Mouse (Mus musculus): ENCODE data around the gene Hmgb2. TPM values are rescaled to one million over a fixed set of nuclear protein-coding genes. Genes with fewer than 3 reads are reported as not detected.

Gene Hmgb2
- polyA plus RNA-seq, 2 experiments: 199 to 290 TPM

GRCm38 (mm10) chr8:57532223-57532622, 20.5 kb downstream of the Hmgb2 start:
- Histone ChIP-seq H3K9ac (ENCODE audit: low read depth, low read length, severe bottlenecking) (no peak overlapping the region), H3K4me3 (replicated peaks; ENCODE audit: low read length) (no peak overlapping the region), H3K9me3 (ENCODE audit: control insufficient read depth, low read length) (no peaks in the 10 kb centered on the region), H3K4me1 (ENCODE audit: control insufficient read depth, insufficient read depth, low read length) (0 out of 2 replicates have a peak, but pooled peaks cover 4% of the 10 kb centered on the region), H3K4me2 (replicated peaks; ENCODE audit: low read depth, low read length, severe bottlenecking) (no peak overlapping the region), H3K27me3 (ENCODE audit: control insufficient read depth, insufficient read depth, low read length) (no peaks in the 10 kb centered on the region), H3K36me3 (ENCODE audit: control insufficient read depth, insufficient read depth, low read length) (peaks cover 20% of the 10 kb centered on the region), H3K27ac (replicated peaks; ENCODE audit: low read depth, low read length) (no peak overlapping the region)
- ATAC-seq (ENCODE audit: low FRiP score, low read depth): no peak
- 61% methylated on average over 2 of the region's 2 CpGs for whole genome bisulfite sequencing
- no peak for TF ChIP-seq POLR2A (IDR thresholded peaks at IDR 0.05; ENCODE audit: borderline replicate concordance, extremely low read depth, insufficient read depth, insufficient read length)
- DNase-seq (ENCODE audit: low spot score): no peak

GRCm38 (mm10) chr8:57533106-57533505, 21.4 kb downstream of the Hmgb2 start:
- Histone ChIP-seq H3K4me3 (replicated peaks; ENCODE audit: low read length) (no peak overlapping the region), H3K27me3 (ENCODE audit: control insufficient read depth, insufficient read depth, low read length) (no peaks in the 10 kb centered on the region), H3K4me2 (replicated peaks; ENCODE audit: low read depth, low read length, severe bottlenecking) (no peak overlapping the region), H3K9ac (ENCODE audit: low read depth, low read length, severe bottlenecking) (no peak overlapping the region), H3K4me1 (ENCODE audit: control insufficient read depth, insufficient read depth, low read length) (0 out of 2 replicates have a peak, but pooled peaks cover 4% of the 10 kb centered on the region), H3K36me3 (ENCODE audit: control insufficient read depth, insufficient read depth, low read length) (peaks cover 20% of the 10 kb centered on the region), H3K27ac (replicated peaks; ENCODE audit: low read depth, low read length) (no peak overlapping the region), H3K9me3 (ENCODE audit: control insufficient read depth, low read length) (no peaks in the 10 kb centered on the region)
- DNase-seq (ENCODE audit: low spot score) (no peak), ATAC-seq (ENCODE audit: low FRiP score, low read depth) (no peak)
- WGBS: 90% methylated on average over 4 of the region's 4 CpGs
- TF ChIP-seq POLR2A (IDR thresholded peaks at IDR 0.05; ENCODE audit: borderline replicate concordance, extremely low read depth, insufficient read depth, insufficient read length): no peak

GRCm38 (mm10) chr8:57534495-57534894, 22.8 kb downstream of the Hmgb2 start:
- TF ChIP-seq POLR2A (IDR thresholded peaks at IDR 0.05; ENCODE audit: borderline replicate concordance, extremely low read depth, insufficient read depth, insufficient read length): no peak
- H3K27ac ChIP-seq (replicated peaks; ENCODE audit: low read depth, low read length): no peak overlapping the region
- WGBS: 59% methylated on average over 4 of the region's 4 CpGs
- ATAC-seq (ENCODE audit: low FRiP score, low read depth): peak; percentile 50
- H3K36me3 ChIP-seq (ENCODE audit: control insufficient read depth, insufficient read depth, low read length): peaks cover 20% of the 10 kb centered on the region
- H3K9me3 ChIP-seq (ENCODE audit: control insufficient read depth, low read length): no peaks in the 10 kb centered on the region
- peak; percentile 12 for DNase-seq (ENCODE audit: low spot score)
- no peak overlapping the region for H3K9ac ChIP-seq (ENCODE audit: low read depth, low read length, severe bottlenecking)
- 0 out of 2 replicates have a peak, but pooled peaks cover 4% of the 10 kb centered on the region for H3K4me1 ChIP-seq (ENCODE audit: control insufficient read depth, insufficient read depth, low read length)
- H3K27me3 ChIP-seq (ENCODE audit: control insufficient read depth, insufficient read depth, low read length): no peaks in the 10 kb centered on the region
- no peak overlapping the region for H3K4me2 ChIP-seq (replicated peaks; ENCODE audit: low read depth, low read length, severe bottlenecking)
- no peak overlapping the region for H3K4me3 ChIP-seq (replicated peaks; ENCODE audit: low read length)

- Histone ChIP-seq H3K4me2 (replicated peaks; ENCODE audit: low read depth, low read length, severe bottlenecking) (no peak overlapping the region), H3K27ac (replicated peaks; ENCODE audit: low read depth, low read length) (no peak overlapping the region), H3K9me3 (ENCODE audit: control insufficient read depth, low read length) (no peaks in the 10 kb centered on the region), H3K36me3 (ENCODE audit: control insufficient read depth, insufficient read depth, low read length) (peaks cover 20% of the 10 kb centered on the region), H3K4me3 (replicated peaks; ENCODE audit: low read length) (no peak overlapping the region), H3K9ac (ENCODE audit: low read depth, low read length, severe bottlenecking) (no peak overlapping the region), H3K27me3 (ENCODE audit: control insufficient read depth, insufficient read depth, low read length) (no peaks in the 10 kb centered on the region), H3K4me1 (ENCODE audit: control insufficient read depth, insufficient read depth, low read length) (0 out of 2 replicates have a peak, but pooled peaks cover 4% of the 10 kb centered on the region)
- no peak for DNase-seq (ENCODE audit: low spot score)
- ATAC-seq (ENCODE audit: low FRiP score, low read depth): no peak
- WGBS: 93% methylated on average over 6 of the region's 6 CpGs
- TF ChIP-seq POLR2A (IDR thresholded peaks at IDR 0.05; ENCODE audit: borderline replicate concordance, extremely low read depth, insufficient read depth, insufficient read length): no peak
Measured at GRCm38 (mm10) chr8:57536167-57536566, 24.5 kb downstream of the Hmgb2 start.

GRCm38 (mm10) chr8:57538601-57539000, 26.9 kb downstream of the Hmgb2 start:
- 92% methylated on average over 7 of the region's 7 CpGs for WGBS
- H3K9me3 ChIP-seq (ENCODE audit: control insufficient read depth, low read length): no peaks in the 10 kb centered on the region
- ATAC-seq (ENCODE audit: low FRiP score, low read depth): no peak

More at GRCm38 (mm10) chr8:57538601-57539000, 26.9 kb downstream of the Hmgb2 start:
- 0 out of 2 replicates have a peak, but pooled peaks cover 4% of the 10 kb centered on the region for H3K4me1 ChIP-seq (ENCODE audit: control insufficient read depth, insufficient read depth, low read length)
- peaks cover 14% of the 10 kb centered on the region for H3K36me3 ChIP-seq (ENCODE audit: control insufficient read depth, insufficient read depth, low read length)
- DNase-seq (ENCODE audit: low spot score): no peak
- no peak overlapping the region for H3K4me3 ChIP-seq (replicated peaks; ENCODE audit: low read length)
- H3K27ac ChIP-seq (replicated peaks; ENCODE audit: low read depth, low read length): no peak overlapping the region
- H3K4me2 ChIP-seq (replicated peaks; ENCODE audit: low read depth, low read length, severe bottlenecking): no peak overlapping the region
- H3K9ac ChIP-seq (ENCODE audit: low read depth, low read length, severe bottlenecking): no peak overlapping the region
- no peaks in the 10 kb centered on the region for H3K27me3 ChIP-seq (ENCODE audit: control insufficient read depth, insufficient read depth, low read length)
- TF ChIP-seq POLR2A (IDR thresholded peaks at IDR 0.05; ENCODE audit: borderline replicate concordance, extremely low read depth, insufficient read depth, insufficient read length): no peak

Data from limb, embryonic 14.5 days (tissue).